Mouse (Mus musculus) B cell, adult 2 months (primary cell): ENCODE measurements around the gene Pusl1.
A peak's percentile ranks its signal among the peaks of the same experiment; 100 is the strongest.

Source experiments
- DNase-seq, 2 experiments: peaks; one replicate each; pipeline ENCODE4 v3.0.0; 2022

Gene Pusl1

DNA sequence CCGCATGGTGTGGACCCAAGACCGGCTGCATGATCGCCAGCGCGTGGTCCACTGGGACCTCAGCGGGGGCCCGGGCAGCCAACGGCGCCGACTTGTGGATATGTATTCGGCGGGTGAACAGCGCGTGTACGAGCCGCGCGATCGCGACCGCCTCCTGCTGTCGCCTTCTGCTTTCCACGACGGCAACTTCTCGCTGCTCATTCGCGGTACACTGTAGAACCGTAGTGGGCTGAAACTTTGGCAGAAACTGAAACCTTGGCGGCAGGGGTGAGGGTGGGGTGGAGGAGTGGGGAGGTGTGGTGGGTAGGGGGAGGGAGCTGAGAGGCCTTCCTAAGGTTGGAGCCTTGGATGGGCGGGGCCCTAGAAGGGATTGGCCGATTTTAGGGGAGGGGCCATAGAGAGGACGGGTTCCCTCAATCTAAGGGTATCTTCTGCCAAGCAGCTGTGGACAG lies 50.6 kb downstream of the Pusl1 start:
- peak; percentile 78 to 80 for DNase-seq

DNA sequence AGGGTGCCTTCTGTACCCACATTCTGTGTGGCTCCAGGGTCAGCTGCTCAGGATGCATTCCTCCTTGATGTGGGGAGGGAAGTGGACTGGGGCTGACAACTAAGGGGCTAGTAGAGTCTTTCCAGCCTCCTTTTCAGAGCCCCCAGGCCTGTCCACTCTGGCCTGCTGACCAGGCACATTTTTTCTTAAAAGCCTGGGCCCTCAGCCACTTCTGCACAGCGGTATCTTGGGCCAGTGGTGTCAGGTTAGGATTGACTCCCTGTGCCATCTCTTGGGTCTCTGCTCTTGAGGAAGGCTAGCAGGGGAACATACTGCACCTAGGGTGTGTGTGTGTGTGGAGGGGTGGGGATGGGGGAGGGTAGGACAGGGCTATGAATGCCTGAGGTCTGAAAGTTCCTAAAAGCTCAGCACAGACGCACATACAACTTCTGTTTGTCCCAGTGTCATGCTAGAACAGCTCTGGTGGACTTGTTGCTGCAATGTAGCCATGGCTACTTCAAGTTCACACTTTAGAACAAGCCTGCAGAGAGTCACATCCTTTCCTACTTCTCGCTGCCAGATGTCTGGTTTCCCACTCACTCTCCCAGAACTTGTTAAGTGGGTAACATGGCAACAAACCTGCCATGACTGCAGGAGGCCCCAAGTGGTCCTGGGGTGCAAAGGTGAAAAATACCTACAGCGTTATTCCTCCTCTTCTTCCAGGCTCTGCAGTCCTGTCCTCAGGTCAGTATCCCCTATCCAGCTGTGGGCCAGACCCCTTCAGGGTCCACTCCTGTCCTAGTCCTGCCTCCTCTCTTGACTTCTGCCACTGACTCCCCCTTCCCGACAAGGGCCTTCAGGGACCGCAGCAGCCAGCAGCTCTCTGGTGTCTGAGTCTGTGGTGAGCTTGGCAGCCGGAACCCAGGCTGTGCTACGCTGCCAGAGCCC lies 51.2 kb downstream of the Pusl1 start:
- no peak for DNase-seq

DNA sequence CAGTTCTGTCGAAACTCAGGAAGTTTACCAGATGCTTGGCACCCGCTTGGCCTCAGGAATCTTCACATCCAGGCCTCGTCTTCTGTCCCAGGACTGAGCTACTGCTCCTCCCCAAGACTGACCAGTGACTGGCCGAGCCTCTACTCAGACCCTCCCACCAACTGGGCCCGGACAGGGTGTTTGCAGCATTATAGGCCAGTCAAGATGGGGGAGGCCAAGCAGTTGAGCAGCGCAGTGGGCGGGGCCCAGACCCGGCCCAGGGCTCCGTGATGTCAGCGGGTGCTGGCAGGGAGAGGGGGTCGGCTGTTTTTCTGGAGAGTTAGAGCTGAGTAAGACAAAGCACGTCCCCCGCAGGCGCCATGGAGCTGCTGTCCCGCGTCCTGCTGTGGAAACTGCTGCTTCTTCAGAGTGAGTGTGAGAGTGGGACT lies 52.1 kb downstream of the Pusl1 start, which contains the start of gene Mxra8:
Mxra8 (plus strand) TSS at position 198 of the 428 bp plus-strand sequence.
- DNase-seq = no peak

DNA sequence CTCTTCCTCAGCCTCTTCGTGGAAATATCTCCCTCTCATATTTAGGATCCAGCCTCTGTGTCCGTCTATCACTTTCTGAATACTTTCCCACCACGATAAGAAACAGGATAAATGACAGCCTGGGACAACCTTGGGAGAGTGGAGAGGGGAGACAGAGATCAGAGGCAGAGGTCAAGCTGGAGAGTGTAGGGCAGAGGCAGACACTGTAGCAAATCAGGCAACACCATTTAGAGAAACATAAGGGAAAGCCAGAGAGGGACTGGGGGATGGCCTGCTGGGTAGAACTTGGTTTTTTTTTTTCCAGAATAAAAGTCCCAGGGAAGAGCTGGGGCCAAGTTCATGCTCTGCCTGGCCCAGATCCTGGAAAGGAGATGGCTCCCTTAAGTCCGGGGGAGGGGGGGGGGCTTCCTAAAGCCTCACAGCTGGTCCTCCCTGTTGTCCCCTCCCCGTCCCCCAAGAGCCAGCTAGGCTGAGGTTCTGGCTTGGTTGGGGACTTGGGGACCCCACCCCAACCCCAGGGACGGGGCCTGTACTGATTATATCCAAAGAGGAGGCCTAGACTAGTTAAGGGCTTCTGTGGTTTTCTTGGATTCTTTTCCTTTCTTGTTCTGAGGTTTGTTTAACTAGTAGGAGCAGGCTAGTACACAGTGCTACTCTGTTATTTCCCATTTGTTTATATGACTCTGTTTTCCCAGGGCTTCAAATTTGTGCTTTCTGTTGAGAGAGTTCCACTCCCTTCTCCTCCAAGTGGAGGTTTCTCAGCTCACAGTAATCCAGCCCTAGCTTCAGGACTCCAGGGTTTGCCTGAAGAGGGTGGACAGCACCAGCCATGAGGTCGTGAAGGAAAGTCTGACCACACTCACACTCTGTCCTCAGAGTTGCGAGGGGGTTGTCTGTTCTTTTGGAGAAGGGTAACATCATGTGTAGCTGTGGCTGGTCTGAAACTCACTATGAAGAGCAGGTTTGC lies 53.1 kb downstream of the Pusl1 start:
- DNase-seq = no peak
